Mouse (Mus musculus) adrenal gland, postnatal 4 days (tissue): Measurements from ENCODE around the gene Rps21. TPM values are rescaled to one million over a fixed set of nuclear protein-coding genes. Genes with fewer than 3 reads are reported as not detected.

Experiments used
- DNase-seq, 2 experiments: peaks; one replicate each; pipeline ENCODE4 v3.0.0; 2021 to 2022; ENCODE audit warnings: low spot score in 2 of 2, mixed read lengths in 2 of 2
- microRNA-seq: library from miRNA; unstranded; fragments of <30 nt; microRNA quantifications from one replicate; pipeline ENCODE4 v1.2.0, GENCODE M21; 2021
- total RNA-seq, 2 experiments: library from RNA; stranded (reverse); gene quantifications; 2 replicates each; pipeline ENCODE4 v1.2.3; 2021

The Rps21 gene
- total RNA-seq, 2 experiments from 2014 or later = 1,005 to 1,051 TPM

GRCm38 (mm10) chr2:180288966-180289365, 31.8 kb downstream of the Rps21 start:
- no peak for DNase-seq

DNA sequence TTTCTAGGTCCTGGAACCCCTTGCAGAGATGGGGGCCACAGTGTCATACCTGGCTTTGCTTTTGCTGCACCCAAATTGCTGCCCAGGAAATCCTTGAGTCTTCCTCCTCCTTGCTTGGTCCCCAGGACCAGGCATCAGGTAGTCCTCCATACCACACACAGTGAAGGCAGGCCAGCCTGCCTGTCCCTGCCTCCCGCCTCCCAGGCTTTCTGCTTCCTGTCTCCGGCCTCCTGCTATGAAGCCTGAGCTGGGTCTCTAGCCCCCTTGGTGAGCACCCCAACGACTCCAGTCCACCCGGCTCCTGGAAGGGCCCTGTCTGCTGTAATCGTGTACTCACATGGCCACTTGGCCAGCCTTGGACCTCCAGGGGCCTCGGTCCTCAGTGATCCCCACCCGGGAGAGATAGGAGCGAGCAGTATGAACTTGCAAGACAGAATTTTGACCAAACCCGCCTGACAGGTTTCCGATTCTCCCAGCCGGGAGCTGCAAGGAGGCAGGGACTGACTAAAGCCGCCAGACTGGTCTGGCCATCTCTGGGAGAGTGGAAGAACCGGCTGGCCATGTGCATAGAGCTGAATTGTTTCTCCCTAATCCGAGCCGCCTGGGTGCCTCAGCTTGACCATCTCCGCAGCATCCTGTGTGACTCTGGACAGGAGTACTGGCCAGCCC, 32.4 kb downstream of the Rps21 start, which contains the start of gene Rbbp8nl:
Gene Rbbp8nl (minus strand): TSS at position 440 of the 669 bp plus-strand sequence.
- no peak for DNase-seq

GRCm38 (mm10) chr2:180290503-180290902, 33.3 kb downstream of the Rps21 start:
- DNase-seq = no peak

- no peak for DNase-seq
Measured at GRCm38 (mm10) chr2:180291566-180291965, 34.4 kb downstream of the Rps21 start.

DNA sequence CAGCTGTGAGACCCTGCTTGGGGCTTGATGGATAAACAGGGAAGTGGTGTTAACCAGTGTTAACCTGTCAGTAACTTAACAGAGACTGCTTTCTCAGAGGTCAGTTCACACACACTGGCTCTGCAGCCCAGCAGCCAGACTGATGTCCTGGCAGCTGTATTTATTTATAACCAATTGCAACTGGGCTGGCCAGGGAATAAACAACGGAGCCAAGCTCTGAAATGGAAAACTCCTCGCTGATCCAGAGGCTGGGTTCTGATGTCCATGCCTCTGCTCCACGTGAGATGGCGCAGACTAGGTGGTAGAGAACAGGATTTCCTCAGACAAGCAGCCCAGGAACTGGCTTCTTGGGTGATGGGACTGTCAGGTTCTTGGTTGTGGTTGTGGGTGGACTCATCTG, 34.8 kb downstream of the Rps21 start:
- DNase-seq = no peak

DNA sequence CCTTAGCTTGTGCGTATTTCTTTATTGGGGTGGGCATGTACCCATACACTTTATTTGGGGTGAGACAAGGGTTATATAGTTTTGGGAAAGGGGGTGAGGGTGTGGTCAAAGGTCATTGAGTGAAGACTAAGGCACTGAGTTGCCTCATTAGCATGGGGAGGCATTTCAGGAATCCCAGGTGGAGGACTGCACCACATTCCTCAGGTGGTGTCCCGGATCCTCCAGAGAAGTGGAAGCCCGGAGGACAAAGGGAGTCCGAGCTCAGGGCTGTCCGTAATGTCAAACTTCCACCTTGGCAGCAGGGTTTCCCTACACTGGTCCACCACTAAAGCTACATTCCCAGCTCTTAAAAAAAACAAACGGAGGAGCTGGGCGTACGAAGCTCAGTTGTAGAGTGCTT, 35.7 kb downstream of the Rps21 start:
- DNase-seq = no peak

- DNase-seq = no peak
Measured at GRCm38 (mm10) chr2:180300252-180300651, 43.1 kb downstream of the Rps21 start.

- DNase-seq = no peak
Measured at GRCm38 (mm10) chr2:180300771-180301170, 43.6 kb downstream of the Rps21 start.

- no peak for DNase-seq
Measured at GRCm38 (mm10) chr2:180302201-180302600, 45.0 kb downstream of the Rps21 start.

GRCm38 (mm10) chr2:180303468-180303867, 46.3 kb downstream of the Rps21 start:
- DNase-seq = no peak

- DNase-seq = no peak
Measured at GRCm38 (mm10) chr2:180304554-180304953, 47.4 kb downstream of the Rps21 start.

DNA sequence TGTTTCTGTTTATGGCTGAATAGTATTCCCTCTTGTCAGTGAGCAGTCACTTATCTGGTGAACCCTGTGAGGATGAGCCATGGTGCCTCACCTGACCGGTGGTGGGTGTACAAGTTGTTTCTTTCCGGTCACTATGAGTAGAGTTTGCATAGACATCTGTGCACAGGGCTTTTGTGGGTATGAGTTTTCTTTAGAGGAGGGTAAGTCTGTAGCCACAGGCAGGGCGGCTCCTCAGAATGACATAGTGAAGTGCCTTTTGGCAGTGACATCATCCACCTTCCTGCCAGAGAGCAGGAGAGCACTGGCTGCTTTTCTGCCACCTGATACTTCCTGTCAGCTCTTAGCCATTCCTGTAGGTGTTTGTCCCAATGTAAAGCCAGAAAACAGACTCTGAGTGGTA, 48.3 kb downstream of the Rps21 start:
- DNase-seq = no peak

- no peak for DNase-seq
Measured at GRCm38 (mm10) chr2:180306009-180306408, 48.8 kb downstream of the Rps21 start.

- no peak for DNase-seq
Measured at GRCm38 (mm10) chr2:180306423-180307168, 49.4 kb downstream of the Rps21 start.

GRCm38 (mm10) chr2:180307680-180308079, 50.5 kb downstream of the Rps21 start:
- DNase-seq = no peak

Small RNAs within 50 kb of the gene (microRNA-seq; reads per million reads assigned to microRNA genes)
- not detected for gene Mir3091

Other genes with a start within 250 kb of the Rps21 start
- gene Lsm14b, start 232.4 kb upstream of the Rps21 start, total RNA-seq = 10 to 100 TPM; 45.3 to 47.4 TPM
- 100 to 1,000 TPM; 245 to 248 TPM for gene Psma7, start 214.9 kb upstream of the Rps21 start, total RNA-seq
- gene Ss18l1, start 214.9 kb upstream of the Rps21 start, total RNA-seq = 1 to 10 TPM; 8.9 to 9.6 TPM
- gene Mtg2, start 186.8 kb upstream of the Rps21 start, total RNA-seq = 10 to 100 TPM; 16.4 to 17.7 TPM
- gene Hrh3, start 152.9 kb upstream of the Rps21 start, total RNA-seq = under 1 TPM; 0.28 to 0.48 TPM
- 10 to 100 TPM; 35.1 to 37.2 TPM for gene Osbpl2, start 138.1 kb upstream of the Rps21 start, total RNA-seq
- 100 to 1,000 TPM; 128 to 136 TPM for gene Adrm1, start 85.9 kb upstream of the Rps21 start, total RNA-seq
- gene Lama5, start 31.5 kb upstream of the Rps21 start, total RNA-seq = 10 to 100 TPM; 47.5 to 66.5 TPM
- 10 to 100 TPM; 19.8 to 21.2 TPM for gene Cables2, start 16.1 kb downstream of the Rps21 start, total RNA-seq
- not detected for gene Rbbp8nl, start 32.5 kb downstream of the Rps21 start, total RNA-seq
- gene Gata5, start 77.3 kb downstream of the Rps21 start, total RNA-seq = under 1 TPM; 0.45 to 0.65 TPM
- gene Slco4a1, start 198.9 kb downstream of the Rps21 start, total RNA-seq = under 1 TPM; 0.59 TPM
- under 1 TPM; 0.25 to 0.73 TPM for gene Ntsr1, start 242.6 kb downstream of the Rps21 start, total RNA-seq